Mouse (Mus musculus): ENCODE measurements around the gene Ano6. TPM values are rescaled to one million over a fixed set of nuclear protein-coding genes. Genes with fewer than 3 reads are reported as not detected.

Ano6 gene
- total and polyA plus RNA-seq, 3 experiments: 14.9 to 27.0 (median 18.4) TPM

- dilution Hi-C loops (cut with MboI; ENCODE audit: extremely low pct_ligation_motif_present, extremely low pct_unique_long_range_greater_than_20kb, low sequenced_read_pairs): no loop called here
- H3K27me3 ChIP-seq (replicated peaks): no peaks in the 10 kb centered on the region
- no peak overlapping the region for H3K4me3 ChIP-seq (replicated peaks in 1 of 3; ENCODE audit: low read depth in 2 of 3, low read length in 2 of 3, poor library complexity in 1 of 3)
- no peaks in the 10 kb centered on the region for H3K9me3 ChIP-seq (replicated peaks; ENCODE audit: low read length)
- DNase-seq (ENCODE audit: extremely low read depth): no peak
- no peaks in the 10 kb centered on the region for H3K4me1 ChIP-seq (ENCODE audit: control insufficient read depth in 1 of 2, insufficient read depth in 2 of 2)
- TF ChIP-seq ZNF384 (IDR thresholded peaks at IDR 0.05; ENCODE audit: low read depth, low read length) (no peak), BHLHE40 (IDR thresholded peaks at IDR 0.05; ENCODE audit: low read depth, low read length) (no peak), MYC (IDR thresholded peaks at IDR 0.05; ENCODE audit: low read depth, low read length) (no peak), ZC3H11A (IDR thresholded peaks at IDR 0.05; ENCODE audit: low read depth, low read length) (no peak), RAD21 (IDR thresholded peaks at IDR 0.05; ENCODE audit: low read depth, low read length) (no peak), EP300 (IDR thresholded peaks at IDR 0.05; ENCODE audit: low read length) (no peak), MAFK (IDR thresholded peaks at IDR 0.05; ENCODE audit: insufficient replicate concordance, low read length) (no peak), MAX (IDR thresholded peaks at IDR 0.05; ENCODE audit: low read length) (no peak)
- H3K4me2 ChIP-seq (ENCODE audit: insufficient read depth, low read depth, poor library complexity, severe bottlenecking): no peak overlapping the region
- H3K79me2 ChIP-seq (replicated peaks; ENCODE audit: control insufficient read depth, extremely low read depth, insufficient read depth, poor library complexity, severe bottlenecking): no peaks in the 10 kb centered on the region
- no peak overlapping the region for H3K27ac ChIP-seq (ENCODE audit: insufficient read depth, low read depth)
- peaks cover 0 to 11% of the 10 kb centered on the region in 2 experiments for H3K36me3 ChIP-seq (replicated peaks in 1 of 2; ENCODE audit: control insufficient read depth in 1 of 2, insufficient read depth in 1 of 2, low read length in 1 of 2)
- no peak overlapping the region for H3K9ac ChIP-seq (ENCODE audit: insufficient read depth, low read depth)
- in situ Hi-C loops (cut with MboI; ENCODE audit: low pct_ligation_motif_present, low pct_unique_long_range_greater_than_20kb, low sequenced_read_pairs): no loop called here
Measured at GRCm38 (mm10) chr15:95753031-95753430, 37.6 kb upstream of the Ano6 start.

- Histone ChIP-seq H3K27ac (ENCODE audit: insufficient read depth, low read depth) (no peak overlapping the region), H3K4me1 (ENCODE audit: control insufficient read depth in 1 of 2, insufficient read depth in 2 of 2) (no peaks in the 10 kb centered on the region), H3K79me2 (replicated peaks; ENCODE audit: control insufficient read depth, extremely low read depth, insufficient read depth, poor library complexity, severe bottlenecking) (no peaks in the 10 kb centered on the region), H3K36me3 (replicated peaks in 1 of 2; ENCODE audit: control insufficient read depth in 1 of 2, insufficient read depth in 1 of 2, low read length in 1 of 2) (peaks cover 0 to 17% of the 10 kb centered on the region in 2 experiments), H3K27me3 (replicated peaks) (no peaks in the 10 kb centered on the region), H3K9me3 (replicated peaks; ENCODE audit: low read length) (no peaks in the 10 kb centered on the region), H3K4me3 (replicated peaks in 1 of 3; ENCODE audit: low read depth in 2 of 3, low read length in 2 of 3, poor library complexity in 1 of 3) (no peak overlapping the region), H3K9ac (ENCODE audit: insufficient read depth, low read depth) (no peak overlapping the region), H3K4me2 (ENCODE audit: insufficient read depth, low read depth, poor library complexity, severe bottlenecking) (no peak overlapping the region)
- in situ Hi-C loops (cut with MboI; ENCODE audit: low pct_ligation_motif_present, low pct_unique_long_range_greater_than_20kb, low sequenced_read_pairs) (no loop called here), dilution Hi-C loops (cut with MboI; ENCODE audit: extremely low pct_ligation_motif_present, extremely low pct_unique_long_range_greater_than_20kb, low sequenced_read_pairs) (no loop called here)
- no peak for DNase-seq (ENCODE audit: extremely low read depth)
- TF ChIP-seq EP300 (IDR thresholded peaks at IDR 0.05; ENCODE audit: low read length): no peak
- no peak for TF ChIP-seq RCOR1 (conservative IDR thresholded peaks at IDR 0.05; ENCODE audit: low read depth, low read length)
- no peak for TF ChIP-seq CHD2 (IDR thresholded peaks at IDR 0.05; ENCODE audit: low read length)
- no peak for TF ChIP-seq NELFE (IDR thresholded peaks at IDR 0.05; ENCODE audit: low read depth, low read length)
- TF ChIP-seq BHLHE40 (IDR thresholded peaks at IDR 0.05; ENCODE audit: low read depth, low read length): no peak
- no peak for TF ChIP-seq ZKSCAN1 (IDR thresholded peaks at IDR 0.05; ENCODE audit: borderline replicate concordance, low read depth, low read length)
- TF ChIP-seq RAD21 (IDR thresholded peaks at IDR 0.05; ENCODE audit: low read depth, low read length): no peak
- no peak for TF ChIP-seq PAX5 (IDR thresholded peaks at IDR 0.05; ENCODE audit: low read length)
- no peak for TF ChIP-seq POLR2A (IDR thresholded peaks at IDR 0.05; ENCODE audit: low read depth, low read length)
- no peak for TF ChIP-seq USF1 (IDR thresholded peaks at IDR 0.05; ENCODE audit: low read depth, low read length)
- TF ChIP-seq JUN (IDR thresholded peaks at IDR 0.05; ENCODE audit: insufficient read depth, low read depth, low read length): no peak
- TF ChIP-seq ELF1 (IDR thresholded peaks at IDR 0.05; ENCODE audit: low read depth, low read length): no peak
- no peak for TF ChIP-seq ZNF384 (IDR thresholded peaks at IDR 0.05; ENCODE audit: low read depth, low read length)
- no peak for TF ChIP-seq MAX (IDR thresholded peaks at IDR 0.05; ENCODE audit: low read length)
- TF ChIP-seq SMC3 (IDR thresholded peaks at IDR 0.05; ENCODE audit: low read depth, low read length): no peak
- TF ChIP-seq MAFK (IDR thresholded peaks at IDR 0.05; ENCODE audit: insufficient replicate concordance, low read length): no peak
- TF ChIP-seq MYC (IDR thresholded peaks at IDR 0.05; ENCODE audit: low read depth, low read length): no peak
Measured at GRCm38 (mm10) chr15:95757169-95757568, 33.5 kb upstream of the Ano6 start.

Data from CH12.LX (cell line).